Mouse (Mus musculus) kidney, adult 18-20 months (tissue): ENCODE data around the gene Pla2g4e.
A peak's percentile ranks its signal among the peaks of the same experiment; 100 is the strongest.

Experiments
- DNase-seq: peaks from one replicate; pipeline ENCODE4 v3.0.0; 2021

Pla2g4e gene

GRCm38 (mm10) chr2:120235947-120236640 lies 9.0 kb downstream of the Pla2g4e start:
- no peak for DNase-seq

GRCm38 (mm10) chr2:120235381-120235780 lies 9.8 kb downstream of the Pla2g4e start:
- no peak for DNase-seq

GRCm38 (mm10) chr2:120231642-120232041 lies 13.5 kb downstream of the Pla2g4e start:
- no peak for DNase-seq

- DNase-seq = no peak
Observed at GRCm38 (mm10) chr2:120214600-120214999, 30.5 kb downstream of the Pla2g4e start.

GRCm38 (mm10) chr2:120211448-120211847 lies 33.7 kb downstream of the Pla2g4e start:
- no peak for DNase-seq

GRCm38 (mm10) chr2:120207926-120208325 lies 37.2 kb downstream of the Pla2g4e start:
- no peak for DNase-seq

- DNase-seq = no peak
Observed at GRCm38 (mm10) chr2:120207028-120207427, 38.1 kb downstream of the Pla2g4e start.

- no peak for DNase-seq
Observed at GRCm38 (mm10) chr2:120203742-120204141, 41.4 kb downstream of the Pla2g4e start.

GRCm38 (mm10) chr2:120200077-120200476 lies 45.1 kb downstream of the Pla2g4e start:
- no peak for DNase-seq

- DNase-seq = no peak
Observed at GRCm38 (mm10) chr2:120188174-120188573, 57.0 kb downstream of the Pla2g4e start.

GRCm38 (mm10) chr2:120187583-120187982 lies 57.6 kb downstream of the Pla2g4e start:
- DNase-seq = no peak

GRCm38 (mm10) chr2:120185527-120186276 lies 59.4 kb downstream of the Pla2g4e start:
- no peak for DNase-seq

- no peak for DNase-seq
Observed at GRCm38 (mm10) chr2:120178936-120179335, 66.2 kb downstream of the Pla2g4e start.

- peak; percentile 52 for DNase-seq
Observed at GRCm38 (mm10) chr2:120173718-120174117, 71.4 kb downstream of the Pla2g4e start.

GRCm38 (mm10) chr2:120171362-120171761 lies 73.8 kb downstream of the Pla2g4e start:
- no peak for DNase-seq

GRCm38 (mm10) chr2:120170726-120171125 lies 74.4 kb downstream of the Pla2g4e start:
- DNase-seq = peak; percentile 17

GRCm38 (mm10) chr2:120169382-120169781 lies 75.8 kb downstream of the Pla2g4e start:
- no peak for DNase-seq

GRCm38 (mm10) chr2:120167763-120168162 lies 77.4 kb downstream of the Pla2g4e start:
- no peak for DNase-seq

GRCm38 (mm10) chr2:120165474-120165873 lies 79.7 kb downstream of the Pla2g4e start:
- DNase-seq = no peak

- no peak for DNase-seq
Observed at GRCm38 (mm10) chr2:120159434-120159833, 85.7 kb downstream of the Pla2g4e start.

GRCm38 (mm10) chr2:120158846-120159245 lies 86.3 kb downstream of the Pla2g4e start:
- DNase-seq = no peak

GRCm38 (mm10) chr2:120158016-120158415 lies 87.1 kb downstream of the Pla2g4e start:
- no peak for DNase-seq

GRCm38 (mm10) chr2:120157606-120158005 lies 87.5 kb downstream of the Pla2g4e start:
- no peak for DNase-seq

- DNase-seq = peak; percentile 99
Observed at GRCm38 (mm10) chr2:120154361-120154894, 90.7 kb downstream of the Pla2g4e start, which contains the start of gene Ehd4. Gene Ehd4, minus strand, starts transcription at chr2:120154606.
